Mouse (Mus musculus): ENCODE data around the gene Klk6. TPM values are rescaled to one million over a fixed set of nuclear protein-coding genes. Genes with fewer than 3 reads are reported as not detected.

The Klk6 gene
- total and polyA plus RNA-seq, 3 experiments, result 0.05 TPM; not detected in 2

GRCm38 (mm10) chr7:43778176-43778970, 45.9 kb upstream of the Klk6 start:
- Histone ChIP-seq H3K27me3 (ENCODE audit: insufficient read depth, low read length) (no peaks in the 10 kb centered on the region; the same call in 1 of the 2 replicates), H3K9me3 (replicated peaks) (peaks cover 7% of the 10 kb centered on the region), H3K36me3 (replicated peaks) (no peaks in the 10 kb centered on the region), H3K4me1 (ENCODE audit: insufficient read depth, low read depth, low read length) (0 out of 2 replicates have a peak, but pooled peaks cover 2% of the 10 kb centered on the region), H3K4me3 (ENCODE audit: low read depth, low read length) (no peak overlapping the region)
- ATAC-seq (ENCODE audit: extremely low read depth, insufficient number of reproducible peaks, low FRiP score, poor library complexity, severe bottlenecking) (no peak), DNase-seq (ENCODE audit: low spot score) (no peak)
- TF ChIP-seq GATA1 (IDR thresholded peaks at IDR 0.05; ENCODE audit: borderline replicate concordance, low read length) (no peak), TAL1 (conservative IDR thresholded peaks at IDR 0.05; ENCODE audit: low read depth, low read length) (no peak), POLR2AphosphoS5 (IDR thresholded peaks at IDR 0.05; ENCODE audit: insufficient replicate concordance, low read depth, low read length) (no peak)

GRCm38 (mm10) chr7:43780241-43780640, 44.1 kb upstream of the Klk6 start:
- no peaks in the 10 kb centered on the region; the same call in 1 of the 2 replicates for H3K27me3 ChIP-seq (ENCODE audit: insufficient read depth, low read length)
- DNase-seq (ENCODE audit: low spot score), result no peak
- TF ChIP-seq TAL1 (conservative IDR thresholded peaks at IDR 0.05; ENCODE audit: low read depth, low read length) (no peak), GATA2 (IDR thresholded peaks at IDR 0.05; ENCODE audit: borderline replicate concordance, low read depth, low read length) (no peak), POLR2AphosphoS5 (IDR thresholded peaks at IDR 0.05; ENCODE audit: insufficient replicate concordance, low read depth, low read length) (no peak), CTCF (IDR thresholded peaks at IDR 0.05; ENCODE audit: low read depth, low read length) (no peak), GATA1 (IDR thresholded peaks at IDR 0.05; ENCODE audit: borderline replicate concordance, low read length) (no peak)
- peaks cover 10% of the 10 kb centered on the region for H3K9me3 ChIP-seq (replicated peaks)
- ATAC-seq (ENCODE audit: extremely low read depth, insufficient number of reproducible peaks, low FRiP score, poor library complexity, severe bottlenecking), result no peak
- H3K36me3 ChIP-seq (replicated peaks), result no peaks in the 10 kb centered on the region
- H3K4me1 ChIP-seq (ENCODE audit: insufficient read depth, low read depth, low read length), result 0 out of 2 replicates have a peak, but pooled peaks cover 2% of the 10 kb centered on the region
- H3K4me3 ChIP-seq (ENCODE audit: low read depth, low read length), result no peak overlapping the region

GRCm38 (mm10) chr7:43780746-43781145, 43.6 kb upstream of the Klk6 start, which contains the start of gene Klk10:
Gene Klk10 (plus strand): TSS chr7:43781035.
- DNase-seq (ENCODE audit: low spot score), result no peak
- no peak for ATAC-seq (ENCODE audit: extremely low read depth, insufficient number of reproducible peaks, low FRiP score, poor library complexity, severe bottlenecking)
- TF ChIP-seq CTCF (IDR thresholded peaks at IDR 0.05; ENCODE audit: low read depth, low read length) (no peak), GATA2 (IDR thresholded peaks at IDR 0.05; ENCODE audit: borderline replicate concordance, low read depth, low read length) (no peak), TAL1 (conservative IDR thresholded peaks at IDR 0.05; ENCODE audit: low read depth, low read length) (no peak), POLR2AphosphoS5 (IDR thresholded peaks at IDR 0.05; ENCODE audit: insufficient replicate concordance, low read depth, low read length) (no peak), GATA1 (IDR thresholded peaks at IDR 0.05; ENCODE audit: borderline replicate concordance, low read length) (no peak)
- Histone ChIP-seq H3K27me3 (ENCODE audit: insufficient read depth, low read length) (no peaks in the 10 kb centered on the region; the same call in 1 of the 2 replicates), H3K36me3 (replicated peaks) (no peaks in the 10 kb centered on the region), H3K4me3 (ENCODE audit: low read depth, low read length) (no peak within 1 kb of the TSS), H3K4me1 (ENCODE audit: insufficient read depth, low read depth, low read length) (0 out of 2 replicates have a peak, but pooled peaks cover 2% of the 10 kb centered on the region), H3K9me3 (replicated peaks) (peaks cover 10% of the 10 kb centered on the region)

- Histone ChIP-seq H3K4me3 (ENCODE audit: low read depth, low read length) (no peak overlapping the region), H3K27me3 (ENCODE audit: insufficient read depth, low read length) (no peaks in the 10 kb centered on the region; the same call in 1 of the 2 replicates), H3K9me3 (replicated peaks) (peaks cover 10% of the 10 kb centered on the region), H3K4me1 (ENCODE audit: insufficient read depth, low read depth, low read length) (0 out of 2 replicates have a peak, but pooled peaks cover 2% of the 10 kb centered on the region), H3K36me3 (replicated peaks) (no peaks in the 10 kb centered on the region)
- ATAC-seq (ENCODE audit: extremely low read depth, insufficient number of reproducible peaks, low FRiP score, poor library complexity, severe bottlenecking), result no peak
- TF ChIP-seq POLR2AphosphoS5 (IDR thresholded peaks at IDR 0.05; ENCODE audit: insufficient replicate concordance, low read depth, low read length), result no peak
- TF ChIP-seq TAL1 (conservative IDR thresholded peaks at IDR 0.05; ENCODE audit: low read depth, low read length), result no peak
- no peak for TF ChIP-seq CTCF (IDR thresholded peaks at IDR 0.05; ENCODE audit: low read depth, low read length)
- no peak for TF ChIP-seq GATA2 (IDR thresholded peaks at IDR 0.05; ENCODE audit: borderline replicate concordance, low read depth, low read length)
- no peak for TF ChIP-seq GATA1 (IDR thresholded peaks at IDR 0.05; ENCODE audit: borderline replicate concordance, low read length)
- no peak for DNase-seq (ENCODE audit: low spot score)
Measured at GRCm38 (mm10) chr7:43781541-43781940, 42.8 kb upstream of the Klk6 start.

- Histone ChIP-seq H3K9me3 (replicated peaks) (peaks cover 10% of the 10 kb centered on the region), H3K27me3 (ENCODE audit: insufficient read depth, low read length) (no peaks in the 10 kb centered on the region; the same call in 1 of the 2 replicates), H3K4me3 (ENCODE audit: low read depth, low read length) (no peak overlapping the region), H3K4me1 (ENCODE audit: insufficient read depth, low read depth, low read length) (0 out of 2 replicates have a peak, but pooled peaks cover 2% of the 10 kb centered on the region), H3K36me3 (replicated peaks) (no peaks in the 10 kb centered on the region)
- ATAC-seq (ENCODE audit: extremely low read depth, insufficient number of reproducible peaks, low FRiP score, poor library complexity, severe bottlenecking) (no peak), DNase-seq (ENCODE audit: low spot score) (no peak)
- no peak for TF ChIP-seq POLR2AphosphoS5 (IDR thresholded peaks at IDR 0.05; ENCODE audit: insufficient replicate concordance, low read depth, low read length)
- 0 out of 2 replicates have a peak, but pooled peaks have one; percentile 18 for TF ChIP-seq CTCF (IDR thresholded peaks at IDR 0.05; ENCODE audit: low read depth, low read length)
Measured at GRCm38 (mm10) chr7:43782275-43783265, 41.7 kb upstream of the Klk6 start.

All from G1E (cell line).